Mouse (Mus musculus): ENCODE data around the gene Tnip2.

Gene Tnip2

GRCm38 (mm10) chr5:34461841-34462240, 52.0 kb downstream of the Tnip2 start:
- no peak for DNase-seq (ENCODE audit: low read depth, low spot score)

GRCm38 (mm10) chr5:34461294-34461693, 52.5 kb downstream of the Tnip2 start:
- no peak for DNase-seq (ENCODE audit: low read depth, low spot score)

- DNase-seq (ENCODE audit: low read depth, low spot score) = no peak
Observed at GRCm38 (mm10) chr5:34458994-34459393, 54.8 kb downstream of the Tnip2 start.

- DNase-seq (ENCODE audit: low read depth, low spot score) = no peak
Observed at GRCm38 (mm10) chr5:34446207-34446606, 67.6 kb downstream of the Tnip2 start.

Measured in mesoderm, embryonic 11.5 days (tissue).